Mouse (Mus musculus): ENCODE measurements around the gene Prdx5.

Prdx5 gene

DNA sequence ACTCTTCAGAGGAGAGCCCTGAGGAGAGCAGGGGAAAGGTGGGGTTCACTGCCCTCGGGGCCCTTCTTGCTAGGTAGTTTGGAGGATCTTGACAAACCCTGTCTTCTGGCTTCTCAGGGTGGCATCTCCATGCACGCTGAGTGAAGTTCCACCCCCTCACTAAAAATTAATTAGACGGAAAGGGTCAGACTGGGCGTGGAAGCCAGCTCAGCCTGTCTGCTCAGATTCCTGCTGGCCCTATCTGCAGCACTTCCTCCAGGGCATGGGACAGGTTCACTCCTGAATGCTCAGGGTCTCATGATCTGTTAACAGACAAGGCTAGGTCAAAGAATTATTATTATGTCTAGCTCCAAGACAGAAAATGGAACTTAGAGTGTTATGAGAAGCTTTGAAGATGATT, 17.4 kb downstream of the Prdx5 start:
- DNase-seq (ENCODE audit: low read depth, low spot score) = no peak

- DNase-seq (ENCODE audit: low read depth, low spot score) = no peak
Measured at GRCm38 (mm10) chr19:6877965-6878364, 31.9 kb downstream of the Prdx5 start.

DNA sequence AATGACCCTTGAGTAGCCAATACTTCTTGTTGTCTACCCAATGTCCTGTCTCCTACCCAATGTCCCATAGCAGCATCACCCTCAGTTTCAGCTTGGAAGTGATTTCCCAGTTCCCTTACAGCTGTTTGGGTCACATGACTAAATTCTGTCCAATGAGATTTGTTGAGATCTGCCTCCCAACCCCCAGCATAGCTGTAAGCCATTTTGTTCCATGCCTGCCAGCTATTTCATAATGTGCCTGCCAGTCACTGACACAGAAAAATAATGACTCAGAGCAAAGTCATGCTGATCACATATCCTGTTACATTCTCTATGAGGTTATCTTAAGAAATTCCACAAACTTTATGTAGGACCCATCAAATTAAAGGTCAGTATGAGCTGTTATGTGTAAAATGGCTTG, 33.1 kb downstream of the Prdx5 start:
- DNase-seq (ENCODE audit: low read depth, low spot score) = no peak

DNA sequence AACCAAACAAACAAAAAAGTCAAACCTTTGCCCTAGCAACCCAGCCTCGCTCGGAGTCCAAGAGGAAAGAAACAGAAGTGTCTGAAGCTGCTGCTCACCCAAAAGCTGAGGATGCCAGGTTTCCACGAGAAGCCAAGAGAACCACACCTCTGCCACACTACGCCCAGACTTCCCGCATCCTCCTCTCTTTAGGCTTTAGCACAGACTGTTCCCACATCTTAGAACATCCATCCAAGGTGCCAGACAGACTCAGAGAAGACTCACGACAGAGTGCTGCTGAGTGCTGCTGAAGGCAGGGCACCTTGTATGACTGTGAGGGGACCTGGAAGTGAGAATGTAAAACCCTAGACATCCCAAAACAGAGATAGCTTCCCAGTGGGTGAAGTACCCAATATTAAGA, 34.1 kb downstream of the Prdx5 start:
- DNase-seq (ENCODE audit: low read depth, low spot score) = peak; percentile 27

DNA sequence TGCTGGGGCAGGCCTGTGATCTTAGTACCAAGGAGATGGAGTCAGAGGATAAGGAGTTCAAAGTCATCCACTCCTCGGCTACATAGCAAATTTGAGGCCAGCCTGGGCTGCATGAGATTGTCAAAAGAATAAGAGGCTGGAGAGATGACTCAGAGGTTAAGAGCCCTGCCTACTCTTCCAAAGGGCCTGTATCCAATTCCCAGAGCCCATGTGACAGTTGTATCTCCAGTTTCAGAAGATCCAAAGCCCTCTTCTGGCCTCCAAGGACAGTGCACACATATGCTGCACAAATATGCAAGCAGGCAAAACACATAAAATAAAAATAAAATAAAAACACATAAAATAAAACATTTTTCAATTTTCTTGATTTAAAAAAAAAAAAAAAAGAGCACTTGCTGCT, 35.6 kb downstream of the Prdx5 start:
- DNase-seq (ENCODE audit: low read depth, low spot score) = no peak

- DNase-seq (ENCODE audit: low read depth, low spot score) = no peak
Measured at GRCm38 (mm10) chr19:6872701-6873100, 37.2 kb downstream of the Prdx5 start.

DNA sequence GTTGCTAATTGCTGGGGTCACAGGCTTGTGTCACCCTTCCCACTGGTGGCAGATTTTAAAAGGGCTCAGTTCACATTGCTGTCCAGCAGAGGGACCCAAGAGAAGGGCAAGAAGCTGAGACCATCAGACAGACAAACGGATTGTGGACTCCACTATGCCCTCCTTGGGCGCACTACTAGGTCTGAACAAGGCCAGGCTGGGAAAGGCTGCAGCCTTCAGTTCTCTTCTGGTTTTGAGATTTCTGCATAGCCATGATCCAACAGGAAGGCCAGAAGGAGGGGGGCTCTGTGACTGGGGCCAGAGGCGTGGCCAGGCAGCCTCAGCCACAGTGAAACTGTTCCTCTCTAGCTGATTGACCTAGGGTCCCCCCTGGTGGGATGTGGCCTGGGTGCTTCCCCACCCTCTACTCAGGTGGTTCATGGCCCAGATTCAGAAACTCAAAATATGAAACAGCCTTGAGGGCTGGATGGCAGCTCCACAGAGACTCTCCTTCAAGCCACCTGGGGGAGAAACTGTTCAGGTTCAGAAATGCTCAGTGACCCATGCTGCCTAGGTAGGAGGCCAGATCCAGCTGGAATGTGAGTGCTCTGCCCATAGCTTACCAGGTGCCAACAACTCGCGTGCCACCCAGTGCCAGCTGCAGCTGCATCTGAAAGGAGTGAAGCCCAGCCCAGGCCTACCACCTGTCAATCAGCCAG, 38.2 kb downstream of the Prdx5 start:
- no peak for DNase-seq (ENCODE audit: low read depth, low spot score)

DNA sequence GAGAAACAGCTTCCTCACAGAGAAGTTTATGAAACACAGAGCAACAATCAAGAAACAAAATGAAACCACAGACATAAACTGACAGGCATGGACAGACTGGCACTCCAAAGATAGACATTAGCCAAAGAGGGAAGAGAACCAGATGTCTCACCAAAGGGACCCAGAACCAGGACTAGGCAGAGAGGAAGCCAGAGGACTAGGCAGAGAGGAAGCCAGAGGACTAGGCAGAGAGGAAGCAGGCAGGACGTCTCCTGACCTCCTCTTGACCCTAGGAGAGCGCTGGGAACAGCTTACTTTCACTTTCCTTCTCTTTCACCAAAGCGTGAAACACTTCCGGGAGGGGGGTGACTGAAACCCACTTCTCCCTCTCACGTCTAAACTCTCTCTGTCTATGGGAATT, 40.6 kb downstream of the Prdx5 start:
- no peak for DNase-seq (ENCODE audit: low read depth, low spot score)

DNA sequence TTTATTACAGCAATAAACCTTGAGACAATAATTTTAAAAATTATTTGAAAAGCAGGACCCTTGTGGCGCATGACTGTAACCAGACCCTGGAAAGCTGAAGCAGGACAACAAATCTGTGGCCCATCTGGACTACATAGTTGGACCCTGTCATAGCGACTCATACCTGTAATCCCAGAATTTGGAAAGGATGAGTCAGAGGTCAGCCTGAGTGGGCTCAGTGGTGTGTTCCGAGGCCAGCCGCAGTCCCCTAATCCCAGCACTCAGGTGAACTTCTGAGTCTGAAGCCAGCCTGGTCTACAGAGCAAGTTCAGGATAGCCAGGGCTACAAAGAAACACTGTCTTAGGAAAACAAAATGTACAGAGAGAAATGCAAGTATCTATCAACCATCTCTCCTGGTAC, 48.5 kb downstream of the Prdx5 start:
- no peak for DNase-seq (ENCODE audit: low read depth, low spot score)

DNA sequence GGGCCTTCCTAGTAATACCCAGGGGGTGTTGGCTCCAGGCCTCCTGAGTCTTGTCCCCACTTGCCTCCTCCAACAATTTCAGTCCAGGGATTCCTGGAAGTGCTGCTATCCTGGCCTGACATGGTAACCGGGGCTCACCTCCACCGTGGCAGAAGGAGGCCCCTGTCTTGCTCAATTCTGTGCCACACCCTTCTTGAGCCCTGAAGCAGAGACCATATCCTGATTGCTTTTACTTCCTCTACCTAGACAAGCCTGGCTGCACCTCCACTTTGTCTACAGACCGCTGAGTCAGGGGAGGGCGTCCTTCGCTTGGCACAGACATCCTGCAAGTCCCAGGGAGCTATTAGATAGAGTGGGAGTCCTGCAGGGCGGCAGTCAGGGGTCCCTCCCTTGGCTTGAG, 49.2 kb downstream of the Prdx5 start:
- DNase-seq (ENCODE audit: low read depth, low spot score) = no peak

- no peak for DNase-seq (ENCODE audit: low read depth, low spot score)
Measured at GRCm38 (mm10) chr19:6859971-6860370, 49.9 kb downstream of the Prdx5 start.

- no peak for DNase-seq (ENCODE audit: low read depth, low spot score)
Measured at GRCm38 (mm10) chr19:6859032-6859651, 50.8 kb downstream of the Prdx5 start.

DNA sequence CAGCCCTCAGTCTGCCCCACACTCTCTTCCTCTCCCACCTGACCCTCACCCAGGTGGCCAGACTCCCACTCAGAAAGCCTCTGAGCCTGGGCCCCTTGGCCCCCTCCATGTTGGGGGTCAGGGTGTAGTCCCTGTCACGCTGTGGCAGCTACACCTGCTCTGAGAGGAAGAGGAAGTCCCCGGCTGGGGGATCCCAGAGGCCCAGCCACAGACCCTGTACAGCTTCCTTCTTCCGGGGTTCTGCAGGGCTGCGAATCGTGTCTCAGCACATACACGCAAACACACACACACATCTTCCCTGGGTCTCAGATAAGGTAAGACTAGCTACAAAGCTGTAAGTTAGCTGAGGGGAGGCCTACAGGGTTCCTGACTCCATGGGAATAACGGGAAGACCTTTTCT, 51.9 kb downstream of the Prdx5 start, which contains the start of gene Ccdc88b:
Ccdc88b (minus strand) TSS at position 181 of the 400 bp plus-strand sequence.
- DNase-seq (ENCODE audit: low read depth, low spot score) = no peak

- no peak for DNase-seq (ENCODE audit: low read depth, low spot score)
Measured at GRCm38 (mm10) chr19:6857391-6858005, 52.4 kb downstream of the Prdx5 start.

DNA sequence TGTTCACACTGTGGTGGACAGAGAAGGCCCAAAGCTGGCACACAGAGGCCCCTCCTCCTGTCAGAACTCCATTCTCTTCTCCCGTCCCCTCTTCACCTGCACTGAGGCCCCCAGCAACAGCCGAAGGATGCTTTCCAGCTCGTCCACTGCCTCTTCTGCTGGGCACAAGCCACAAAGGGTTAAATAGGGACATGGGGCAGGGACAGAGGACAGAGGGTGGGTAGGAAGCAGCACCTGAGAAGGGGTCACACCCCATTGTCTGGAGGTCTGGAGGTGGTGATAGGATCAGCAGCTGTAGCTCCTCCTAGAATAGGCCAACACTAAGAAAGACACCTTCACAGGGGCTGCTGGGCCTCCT, 52.9 kb downstream of the Prdx5 start:
- no peak for DNase-seq (ENCODE audit: low read depth, low spot score)
